Mouse (Mus musculus) layer of hippocampus, adult 9-10 months (tissue): ENCODE data around the gene Pigx.
"Not testable (repeated sequence)": the region's sequence is repeated elsewhere in the genome, so short reads cannot be mapped to it uniquely, and the experiment has no call there.

Experiments used
- DNase-seq: peaks from one replicate; pipeline ENCODE4 v3.0.0; 2022; ENCODE audit warnings: low spot score

Pigx gene

GRCm38 (mm10) chr16:32108578-32108977, 9.0 kb upstream of the Pigx start:
- DNase-seq, result no peak

GRCm38 (mm10) chr16:32108170-32108569, 8.6 kb upstream of the Pigx start:
- no peak for DNase-seq

- no peak for DNase-seq
Observed at GRCm38 (mm10) chr16:32107342-32108045, 8.0 kb upstream of the Pigx start.

GRCm38 (mm10) chr16:32105698-32106097, 6.2 kb upstream of the Pigx start:
- DNase-seq, result no peak

- DNase-seq, result no peak
Observed at GRCm38 (mm10) chr16:32102295-32102694, 2.8 kb upstream of the Pigx start.

- no peak for DNase-seq
Observed at GRCm38 (mm10) chr16:32098897-32099637, 473 bp downstream of the Pigx start.

GRCm38 (mm10) chr16:32097757-32098156, 1.8 kb downstream of the Pigx start:
- not testable (repeated sequence) for DNase-seq

GRCm38 (mm10) chr16:32091466-32091865, 8.1 kb downstream of the Pigx start:
- DNase-seq, result no peak

GRCm38 (mm10) chr16:32087629-32088443, 11.7 kb downstream of the Pigx start:
- no peak for DNase-seq

- DNase-seq, result peak; percentile 40
Observed at GRCm38 (mm10) chr16:32078991-32079511, 20.5 kb downstream of the Pigx start, which contains the start of gene Pak2. Gene Pak2 (minus strand): TSS chr16:32079342.

- DNase-seq, result no peak
Observed at GRCm38 (mm10) chr16:32078408-32078990, 21.0 kb downstream of the Pigx start.

- no peak for DNase-seq
Observed at GRCm38 (mm10) chr16:32077648-32078407, 21.7 kb downstream of the Pigx start.

GRCm38 (mm10) chr16:32076406-32076805, 23.1 kb downstream of the Pigx start:
- no peak for DNase-seq

- no peak for DNase-seq
Observed at GRCm38 (mm10) chr16:32075762-32076161, 23.8 kb downstream of the Pigx start.

- DNase-seq, result not testable (repeated sequence)
Observed at GRCm38 (mm10) chr16:32070070-32070469, 29.5 kb downstream of the Pigx start.

- DNase-seq, result no peak
Observed at GRCm38 (mm10) chr16:32068389-32069300, 30.9 kb downstream of the Pigx start.

GRCm38 (mm10) chr16:32066899-32067298, 32.6 kb downstream of the Pigx start:
- DNase-seq, result no peak

GRCm38 (mm10) chr16:32063900-32064299, 35.6 kb downstream of the Pigx start:
- DNase-seq, result no peak

- no peak for DNase-seq
Observed at GRCm38 (mm10) chr16:32062226-32062625, 37.3 kb downstream of the Pigx start.
